Mouse (Mus musculus) retina, embryonic 14.5 days (tissue): ENCODE measurements around the gene Cyp27a1.

Source experiments
- DNase-seq: peaks from one replicate; pipeline ENCODE4 v3.0.0-alpha.2; 2015; ENCODE audit warnings: low spot score

Gene Cyp27a1

DNA sequence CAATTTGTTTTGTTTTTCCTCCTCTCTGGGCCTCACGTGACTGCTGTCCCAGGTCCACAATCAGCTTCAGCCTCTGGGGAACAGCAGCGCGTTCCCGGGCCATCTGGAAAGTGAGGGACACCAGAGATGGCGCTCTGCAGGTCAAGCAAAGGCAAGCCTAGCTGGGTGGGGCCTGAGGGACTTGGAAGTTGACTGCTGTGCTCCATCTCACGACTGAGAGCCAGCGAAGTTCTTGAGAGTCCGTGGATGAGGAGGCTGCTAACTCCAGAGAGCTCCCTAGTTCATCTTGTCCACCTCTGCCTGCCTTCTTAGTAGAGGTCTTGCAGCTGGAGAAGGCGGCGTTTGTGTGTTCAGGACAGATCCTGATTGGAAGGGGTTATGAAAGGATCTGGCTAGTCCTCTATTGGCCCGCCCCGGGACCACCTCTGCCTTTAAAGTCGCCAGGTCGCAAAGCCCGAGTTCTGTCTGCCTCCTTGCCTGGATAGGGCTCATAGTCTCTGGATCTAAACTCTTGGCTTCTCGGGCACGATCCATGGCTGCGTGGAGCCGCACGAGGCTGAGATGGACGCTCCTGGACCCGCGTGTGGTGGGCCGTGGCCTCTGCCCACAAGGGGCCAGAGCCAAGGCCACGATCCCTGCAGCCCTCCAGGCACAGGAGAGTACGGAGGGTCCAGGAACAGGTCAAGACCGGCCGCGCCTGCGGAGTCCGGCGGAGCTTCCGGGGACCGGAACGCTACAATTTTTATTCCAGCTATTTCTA lies at the start of gene Cyp27a1:
Gene Cyp27a1 (plus strand): TSS at position 476 of the 760 bp plus-strand sequence.
- peak; percentile 72 for DNase-seq

DNA sequence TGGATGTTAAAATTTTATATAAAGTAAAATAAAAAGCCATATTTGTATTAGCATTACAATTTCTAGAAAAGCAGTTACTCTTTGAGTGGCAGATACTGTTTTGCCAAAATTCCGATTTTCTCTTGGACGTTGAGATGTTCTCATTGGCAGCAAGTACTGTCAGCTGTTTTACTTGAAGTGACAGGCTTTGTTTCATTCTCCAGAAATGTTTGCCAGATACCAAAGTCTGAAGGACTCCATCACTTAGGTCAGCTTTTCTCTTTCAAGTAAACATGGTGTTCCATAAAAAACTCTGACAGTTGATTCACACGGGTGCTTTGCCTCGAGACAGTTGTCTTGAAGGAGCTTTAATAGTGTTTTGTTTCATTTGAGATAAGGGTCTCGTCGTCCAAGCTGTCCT lies 48.2 kb upstream of the Cyp27a1 start:
- DNase-seq = no peak

DNA sequence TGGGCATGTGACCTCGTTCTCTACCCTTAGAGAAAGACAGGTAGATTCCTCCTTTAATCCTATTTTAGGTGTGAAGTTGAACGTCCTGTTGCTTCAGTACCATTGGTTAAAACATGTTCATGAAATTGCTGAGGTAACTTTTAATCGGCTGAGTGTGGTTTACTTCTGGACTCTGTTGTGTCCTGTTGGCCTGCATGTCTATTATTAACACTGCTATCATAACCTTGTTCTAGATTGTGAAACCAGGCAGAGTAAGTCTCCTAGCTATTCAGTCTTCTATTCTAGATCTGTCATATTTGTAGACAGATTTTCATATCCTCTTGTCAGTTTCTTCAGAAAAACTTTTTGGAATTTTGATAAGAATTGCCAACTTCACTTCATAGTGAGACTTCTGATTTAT lies 45.0 kb upstream of the Cyp27a1 start:
- no peak for DNase-seq

DNA sequence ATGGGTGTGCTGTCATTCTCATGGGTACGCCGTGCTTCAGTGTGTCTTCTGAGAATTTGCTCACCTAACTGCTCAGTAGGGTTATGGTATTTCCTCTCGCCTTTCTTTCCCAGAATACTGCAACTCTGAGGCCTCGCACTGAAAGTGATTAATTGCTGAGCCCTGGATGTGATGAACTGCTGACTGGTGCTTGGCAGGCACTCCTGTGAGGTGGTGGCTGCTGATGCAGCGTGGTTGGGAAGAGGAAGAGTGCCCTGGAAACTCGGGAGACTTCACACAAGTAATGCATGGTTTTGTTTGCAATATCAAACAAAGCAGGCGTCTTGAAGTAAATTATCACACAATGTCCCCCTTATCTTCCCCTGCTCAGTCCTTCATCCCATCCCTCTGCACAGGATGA lies 40.6 kb upstream of the Cyp27a1 start:
- no peak for DNase-seq

DNA sequence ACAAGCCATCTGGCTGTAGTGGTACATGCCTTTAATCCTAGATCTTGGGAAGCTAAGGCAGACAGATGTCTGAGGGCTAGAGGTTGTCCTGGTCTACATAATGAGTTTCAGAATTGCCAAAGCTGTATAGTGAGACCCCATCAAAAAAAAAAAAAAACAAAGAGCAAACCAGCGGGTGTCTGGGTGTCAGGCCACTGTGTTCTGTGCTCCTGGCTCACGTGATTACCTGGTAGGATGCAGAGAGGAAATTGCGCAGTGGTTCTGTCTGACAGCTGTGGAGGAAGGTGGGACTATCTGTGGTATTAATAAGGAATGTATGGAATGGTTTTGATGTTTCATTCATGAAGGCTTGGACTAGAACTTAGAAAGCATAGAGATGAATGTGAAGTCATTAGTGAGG lies 36.5 kb upstream of the Cyp27a1 start:
- DNase-seq = no peak

DNA sequence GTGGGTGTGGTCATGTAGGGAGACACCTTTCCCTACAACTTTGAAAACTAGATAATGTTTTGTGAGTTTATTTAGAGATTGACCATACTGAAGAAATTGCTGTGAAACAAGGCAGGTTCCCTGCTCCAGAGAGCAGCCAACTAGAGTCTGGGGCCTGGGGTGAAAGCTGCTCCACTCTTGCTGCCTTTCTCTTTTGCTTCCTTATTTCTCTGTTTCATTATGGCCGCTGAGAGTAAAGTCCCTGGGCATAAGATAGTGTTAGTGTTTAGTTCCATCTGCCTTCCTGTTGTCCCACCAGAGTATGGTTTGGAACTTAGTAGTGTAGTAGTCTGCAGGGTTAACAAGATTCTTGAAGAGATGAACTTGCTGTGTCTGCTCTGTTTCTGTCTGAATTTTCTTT lies 35.5 kb upstream of the Cyp27a1 start:
- DNase-seq = no peak

DNA sequence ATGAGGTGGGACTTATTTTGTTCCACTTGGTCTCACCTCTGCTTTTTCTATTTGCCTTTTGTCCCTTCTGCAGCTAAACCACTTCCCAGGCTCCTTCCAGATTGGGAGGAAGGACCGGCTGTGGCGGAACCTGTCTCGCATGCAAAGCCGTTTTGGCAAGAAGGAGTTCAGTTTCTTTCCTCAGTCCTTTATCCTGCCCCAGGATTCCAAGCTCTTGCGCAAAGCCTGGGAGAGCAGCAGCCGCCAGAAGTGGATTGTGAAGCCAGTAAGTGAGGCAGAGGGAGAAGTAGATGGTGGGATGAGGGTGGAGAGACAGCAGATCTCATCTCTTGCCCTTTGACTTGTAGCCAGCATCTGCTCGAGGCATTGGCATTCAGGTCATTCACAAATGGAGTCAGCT lies 26.2 kb upstream of the Cyp27a1 start:
- no peak for DNase-seq

DNA sequence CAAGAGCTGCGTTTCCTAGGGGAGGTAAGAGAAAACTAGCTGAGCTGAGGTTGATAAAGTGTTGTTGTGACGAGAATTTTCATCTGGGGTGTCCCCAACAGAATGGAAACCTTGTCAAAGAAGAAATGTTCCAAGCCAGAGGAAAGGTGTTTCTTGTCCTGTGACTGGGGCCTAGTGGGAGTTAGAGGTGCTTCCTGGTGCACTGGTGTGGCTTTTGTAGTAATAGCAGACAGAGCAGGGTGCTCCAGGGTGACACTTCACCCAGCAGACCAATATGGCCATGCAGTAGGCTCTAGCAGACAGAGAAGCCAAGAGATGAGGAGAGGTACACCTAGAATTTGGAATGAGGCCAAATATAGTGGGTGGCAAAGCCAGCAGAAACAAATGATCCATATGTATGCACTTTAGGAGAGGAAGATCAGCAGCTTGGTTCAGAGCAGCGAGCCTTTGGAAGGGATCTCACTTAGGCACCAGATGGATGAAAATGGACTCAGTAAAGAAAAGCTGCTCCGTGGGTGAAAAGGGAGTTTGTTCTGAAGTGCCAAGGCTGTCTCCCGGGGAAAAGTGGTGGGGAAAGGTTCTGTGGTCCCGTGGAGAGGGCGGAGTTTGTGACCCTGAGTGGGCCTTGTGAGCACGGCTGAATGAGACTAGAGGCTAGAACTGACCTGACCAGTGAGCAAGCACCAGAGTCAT lies 19.3 kb upstream of the Cyp27a1 start:
- DNase-seq = no peak

DNA sequence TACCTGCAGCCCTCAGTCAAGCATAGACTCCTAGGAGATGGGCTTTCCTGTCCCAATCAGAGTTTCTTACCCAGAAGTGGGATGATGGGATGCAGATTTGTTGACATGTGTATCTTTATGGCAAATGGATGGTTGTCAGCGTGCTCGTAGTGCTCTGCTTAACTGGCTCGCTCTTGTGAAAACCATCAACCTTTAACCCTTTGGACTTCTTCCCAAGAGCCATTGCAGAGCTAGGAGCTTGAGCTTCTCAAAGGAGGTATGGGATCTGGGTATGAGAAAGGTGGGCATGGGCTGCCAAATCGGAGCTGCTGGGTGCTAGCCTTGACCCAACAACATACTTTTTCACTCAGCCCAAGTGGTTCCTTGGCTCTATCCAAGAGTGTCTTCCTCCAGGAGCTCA lies 17.5 kb upstream of the Cyp27a1 start:
- DNase-seq = no peak

DNA sequence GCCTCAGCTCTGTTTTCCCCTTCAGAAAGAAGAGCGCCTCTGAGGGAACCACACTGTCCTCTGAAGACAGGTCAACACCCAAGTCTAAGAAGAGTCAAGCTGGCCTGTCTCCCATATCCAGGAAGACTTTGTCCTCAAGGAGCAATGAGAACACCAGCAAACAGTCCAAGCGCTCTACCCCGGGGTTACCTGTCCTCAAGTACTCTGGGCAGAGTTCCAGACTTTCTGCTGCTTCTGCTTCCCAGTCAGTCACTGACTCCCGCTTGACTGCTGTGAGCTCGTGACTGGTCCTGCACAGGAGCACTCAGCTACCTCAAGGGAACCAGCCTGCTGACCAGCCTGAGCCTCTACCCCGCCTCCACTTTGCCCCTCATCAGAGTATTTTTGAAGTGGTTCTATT lies 16.0 kb upstream of the Cyp27a1 start:
- no peak for DNase-seq

DNA sequence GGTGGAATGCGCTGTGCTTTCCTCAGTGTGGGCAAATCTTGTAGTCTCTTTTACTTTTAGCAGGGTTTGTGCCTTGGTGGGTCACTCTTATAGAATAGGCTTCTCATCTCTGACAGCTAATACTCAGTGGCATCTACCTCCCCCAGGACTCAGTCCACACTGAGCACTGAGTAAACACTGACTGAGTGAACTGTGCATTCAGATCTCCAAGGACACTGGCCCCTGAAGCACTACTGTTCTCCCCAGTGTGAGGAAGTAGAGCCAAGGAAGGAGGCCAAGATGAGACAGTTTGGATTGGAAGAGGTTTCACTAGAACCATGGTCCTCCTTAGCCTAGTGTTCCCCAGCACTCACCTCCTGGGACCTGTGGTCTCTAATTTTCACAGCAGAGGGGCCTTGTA lies 15.0 kb upstream of the Cyp27a1 start:
- DNase-seq = no peak

DNA sequence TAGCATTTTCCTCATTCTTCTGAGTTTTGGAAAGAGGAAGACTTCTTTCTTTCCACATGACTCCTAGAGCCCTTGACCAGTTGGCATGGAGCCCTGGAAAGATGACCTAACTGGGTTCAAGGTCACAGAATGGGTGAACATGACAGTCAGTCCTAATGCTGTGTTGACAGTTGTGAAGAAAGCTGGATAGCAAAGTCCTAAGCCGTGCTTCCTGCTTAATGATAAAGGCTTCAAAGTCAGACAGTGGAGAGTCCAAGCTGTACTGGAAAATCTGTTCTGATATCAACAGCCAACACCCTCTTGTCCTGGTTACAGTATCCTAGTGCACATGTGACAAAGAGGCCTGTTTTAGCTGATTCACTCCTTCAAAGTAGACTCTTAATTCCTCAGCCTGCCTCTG lies 14.6 kb upstream of the Cyp27a1 start:
- no peak for DNase-seq

DNA sequence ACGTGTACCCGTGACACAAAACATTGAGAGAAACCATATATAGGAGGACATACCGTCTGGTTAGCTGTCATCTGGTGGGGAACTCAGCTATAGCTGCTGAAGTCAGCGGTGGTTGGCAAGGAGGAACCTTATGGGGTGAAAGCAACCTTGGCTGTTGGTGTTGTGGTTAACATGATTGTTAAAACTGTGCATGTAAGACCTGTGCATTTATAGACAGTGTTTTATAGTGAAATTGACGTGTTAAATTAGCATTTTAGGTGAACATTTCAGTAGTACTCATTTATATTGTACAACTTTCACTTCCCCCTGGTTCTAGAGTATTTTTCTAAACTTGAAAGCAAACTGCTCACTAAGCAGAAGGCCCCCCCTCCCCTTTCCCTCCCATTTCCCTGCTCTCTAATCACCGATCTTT lies 11.2 kb upstream of the Cyp27a1 start:
- no peak for DNase-seq

DNA sequence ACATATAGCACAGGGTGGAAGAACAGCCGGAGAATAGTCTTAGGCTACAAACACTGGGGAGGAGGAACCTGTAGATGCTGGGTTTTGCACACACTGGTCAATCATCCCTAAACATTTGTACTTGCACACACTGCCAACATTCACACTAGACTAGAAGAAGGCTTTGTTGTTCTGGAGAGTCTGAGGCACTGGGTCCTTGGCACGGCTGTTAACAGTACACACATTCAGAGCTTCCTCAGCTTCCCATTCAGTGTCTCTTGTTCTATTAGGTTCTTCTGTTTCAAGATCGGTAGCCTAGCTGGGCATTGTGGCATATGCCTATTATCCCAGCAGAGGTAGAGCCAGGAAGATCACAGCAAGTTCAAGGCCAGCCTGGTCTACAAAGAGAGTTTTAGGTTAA lies 9.2 kb upstream of the Cyp27a1 start:
- no peak for DNase-seq

DNA sequence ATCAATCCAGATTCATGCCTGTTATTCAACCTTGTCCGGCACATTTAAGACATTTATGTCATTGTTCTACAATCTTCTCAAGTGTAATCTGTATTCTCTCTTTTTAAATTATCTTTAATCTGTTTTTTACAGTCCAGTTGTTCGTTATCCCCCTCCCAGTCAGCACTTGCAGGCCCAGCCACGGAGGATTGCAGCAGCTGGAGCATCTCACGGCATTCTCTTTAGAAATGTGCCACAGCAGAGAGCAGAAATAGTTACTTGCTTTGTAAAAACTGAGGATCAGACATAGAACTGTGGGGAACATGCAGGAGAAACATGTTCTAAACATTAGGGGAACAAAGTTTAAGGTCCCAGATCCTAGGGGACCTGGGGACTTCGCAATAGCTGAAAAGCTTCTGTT lies 8.4 kb upstream of the Cyp27a1 start:
- no peak for DNase-seq

DNA sequence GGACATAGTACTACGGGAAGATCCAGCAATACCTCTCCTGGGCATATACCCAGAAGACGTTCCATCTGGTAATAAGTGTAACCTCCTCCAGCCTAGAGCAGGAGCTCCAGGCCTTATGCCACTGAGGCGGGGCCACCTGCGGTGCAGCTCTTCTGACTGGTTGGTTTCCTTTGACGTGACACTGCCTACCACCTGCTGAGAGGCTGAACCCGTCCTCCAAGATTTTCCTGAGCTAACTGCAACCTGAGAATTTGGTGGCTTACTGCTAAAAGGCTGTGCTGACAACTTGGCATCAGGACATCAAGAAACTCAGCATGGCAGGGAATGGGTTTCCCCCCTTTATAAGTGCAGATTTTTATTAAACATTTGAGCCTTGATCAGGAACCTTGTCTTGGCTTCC lies 3.8 kb upstream of the Cyp27a1 start:
- DNase-seq = no peak

DNA sequence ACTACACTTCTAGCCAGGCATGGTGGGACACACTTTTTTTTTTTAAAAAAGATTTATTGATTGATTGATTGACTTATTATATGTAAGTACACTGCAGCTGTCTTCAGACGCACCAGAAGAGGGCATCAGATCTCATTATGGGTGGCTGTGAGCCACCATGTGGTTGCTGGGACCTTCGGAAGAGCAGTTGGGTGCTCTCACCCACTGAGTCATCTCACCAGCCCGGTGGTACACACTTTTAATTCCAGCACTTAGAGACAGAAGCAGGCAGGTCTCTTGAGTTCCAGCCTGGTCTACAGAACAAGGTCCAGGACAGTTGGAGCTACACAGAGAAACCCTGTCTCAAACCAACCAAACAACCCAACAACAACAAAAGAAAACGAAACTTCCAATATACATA lies 1.3 kb upstream of the Cyp27a1 start:
- no peak for DNase-seq

DNA sequence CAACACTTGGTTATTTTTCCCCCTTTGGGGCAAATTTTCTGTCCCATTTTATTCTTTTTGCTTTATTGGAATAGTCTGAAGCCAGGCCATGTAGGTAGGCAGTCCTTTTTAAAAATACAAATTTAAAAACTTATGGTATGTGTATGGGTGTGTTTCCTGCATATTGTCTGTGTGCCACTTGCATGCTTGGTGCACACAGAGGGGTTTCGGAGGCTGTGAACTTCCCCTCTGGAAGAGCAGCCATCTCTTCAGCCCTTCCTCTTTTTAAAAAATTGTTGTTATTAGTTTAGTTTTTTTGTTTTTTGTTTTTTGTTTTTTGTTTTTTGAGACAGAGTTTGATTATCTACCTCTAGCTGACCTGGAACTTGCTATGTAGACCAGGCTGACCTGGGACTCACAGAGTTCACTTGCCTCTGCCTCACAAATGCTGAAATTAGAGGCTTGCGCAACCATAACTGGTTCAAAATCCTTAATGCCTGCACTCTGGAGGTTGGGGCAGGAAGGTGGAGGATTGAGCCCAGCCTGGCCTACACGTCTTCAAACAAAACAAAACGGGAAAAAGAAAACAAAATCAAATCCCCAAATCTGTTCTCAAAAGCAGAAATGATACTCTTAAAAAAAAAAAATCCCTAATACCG lies 794 bp upstream of the Cyp27a1 start:
- DNase-seq = no peak

DNA sequence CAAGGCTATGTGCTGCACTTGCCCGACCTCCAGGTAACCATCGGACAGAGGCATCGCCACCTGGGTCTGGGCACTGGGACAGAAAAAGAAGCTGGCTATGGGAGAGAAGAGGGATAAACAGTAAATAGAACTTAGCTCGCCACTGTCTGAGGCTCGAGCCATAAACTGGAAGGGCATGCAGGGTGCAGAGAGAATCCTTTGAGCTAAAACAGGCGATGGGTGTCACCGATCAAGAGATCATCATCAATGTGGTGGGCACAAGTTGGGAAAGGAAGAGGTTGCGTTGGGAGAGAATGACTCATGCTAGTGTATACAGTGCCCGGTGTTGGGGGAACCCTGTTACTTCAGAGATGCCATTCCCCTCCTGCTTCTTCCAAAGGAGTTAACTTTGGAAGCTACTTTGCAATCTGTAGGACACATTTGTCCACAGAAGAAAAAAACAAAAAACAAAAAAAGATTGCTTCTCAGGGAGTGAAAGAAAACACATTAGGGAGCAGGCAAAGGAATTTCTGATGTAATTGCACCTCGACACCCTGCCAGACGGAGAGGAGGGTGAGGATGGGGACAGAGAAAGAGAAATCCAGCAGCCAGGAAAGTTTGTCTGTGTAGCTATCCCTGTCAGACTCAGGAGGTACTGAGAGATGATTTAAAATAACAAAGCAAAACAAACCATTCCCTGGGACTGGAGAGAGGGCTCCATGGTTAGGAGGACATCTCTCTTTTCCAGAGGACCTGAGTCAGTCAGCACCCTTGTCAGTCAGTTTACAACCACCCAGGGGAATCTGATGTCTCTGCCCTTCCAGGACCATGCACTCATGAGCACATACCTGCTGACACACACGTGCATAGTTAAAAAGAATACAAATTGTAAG lies 721 bp downstream of the Cyp27a1 start:
- no peak for DNase-seq

DNA sequence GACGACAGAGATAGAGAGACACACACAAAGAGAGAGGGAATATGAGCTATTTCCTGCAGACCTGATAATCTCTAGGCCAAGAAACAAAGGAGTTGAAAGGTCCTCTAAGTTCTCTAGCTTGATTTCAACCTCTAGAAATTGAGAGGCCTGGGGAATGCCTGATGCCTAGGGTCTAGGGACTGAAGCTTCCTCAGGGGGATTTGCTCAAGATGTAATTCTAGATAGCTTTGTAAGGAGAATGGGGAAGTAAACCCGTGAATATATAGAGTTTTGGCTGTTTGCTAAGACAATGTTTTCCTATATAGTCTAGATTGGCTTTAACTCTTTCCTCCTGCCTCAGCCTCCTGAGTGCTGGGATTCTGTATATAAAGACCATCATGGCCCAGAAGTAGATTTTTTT lies 1.6 kb downstream of the Cyp27a1 start:
- DNase-seq = no peak

DNA sequence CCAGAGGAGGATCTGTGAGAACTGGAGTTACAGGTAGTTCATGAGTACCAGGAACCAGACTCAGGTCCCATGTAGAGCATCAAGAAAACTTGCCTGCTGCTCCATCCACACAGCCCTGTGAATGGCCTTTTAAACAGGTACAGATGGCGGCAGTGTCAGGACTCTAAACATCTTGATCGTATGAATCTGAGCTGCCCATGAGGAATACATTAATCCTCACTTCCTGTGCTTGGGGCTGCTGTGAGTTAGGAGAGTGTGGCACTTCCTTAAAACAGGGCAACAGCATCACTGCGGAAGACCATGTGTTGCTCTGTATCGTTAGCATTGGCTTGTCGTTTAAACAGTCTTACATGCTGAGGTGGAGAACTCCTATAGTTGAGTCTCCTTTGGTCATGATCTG lies 2.1 kb downstream of the Cyp27a1 start:
- no peak for DNase-seq

DNA sequence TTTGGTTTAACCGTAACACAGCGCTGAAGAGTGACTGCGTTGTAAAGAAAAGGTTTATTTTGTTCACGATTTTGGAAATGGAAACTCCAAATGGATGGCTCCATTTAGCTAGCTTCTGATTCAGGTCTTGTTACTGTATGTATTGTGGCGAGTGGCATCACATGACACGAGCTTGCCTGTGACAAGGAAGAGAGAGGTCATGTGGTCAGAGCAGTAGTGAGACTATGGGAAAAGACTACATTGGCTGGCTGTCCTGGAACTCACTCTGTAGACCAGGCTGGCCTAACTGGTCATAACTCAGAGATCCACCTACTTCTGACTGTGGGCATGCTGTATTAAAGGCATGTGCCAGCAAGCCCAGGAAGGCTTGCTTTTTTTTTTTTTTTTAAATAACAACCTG lies 2.5 kb downstream of the Cyp27a1 start:
- no peak for DNase-seq
